Mouse (Mus musculus) left cerebral cortex, adult 11 months (tissue): ENCODE data around the gene Neil1.
A peak's percentile ranks its signal among the peaks of the same experiment; 100 is the strongest.

ENCODE experiments used
- DNase-seq: peaks from one replicate; pipeline ENCODE4 v3.0.0; 2022; ENCODE audit warnings: low spot score

The Neil1 gene

DNA sequence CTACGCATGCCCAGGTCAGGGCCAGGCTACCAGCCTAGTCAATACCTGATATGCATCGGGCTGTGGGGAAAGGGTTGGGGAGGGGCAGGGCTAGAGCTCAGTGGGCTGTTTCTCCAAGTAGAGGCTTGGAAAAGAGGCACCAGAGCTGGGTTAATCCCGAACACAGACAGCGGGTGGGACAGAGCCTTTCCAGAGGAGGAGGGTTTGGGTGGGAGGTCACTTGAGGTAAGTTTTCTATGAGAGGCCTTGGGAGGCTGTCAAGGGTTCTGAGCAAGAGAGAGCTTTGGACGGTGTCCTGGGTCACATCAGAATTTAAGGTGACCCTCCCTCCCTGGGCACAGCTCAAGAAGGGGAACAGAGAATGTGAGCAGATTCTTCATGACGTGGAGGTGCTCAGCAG, 9.6 kb downstream of the Neil1 start:
- DNase-seq: no peak

DNA sequence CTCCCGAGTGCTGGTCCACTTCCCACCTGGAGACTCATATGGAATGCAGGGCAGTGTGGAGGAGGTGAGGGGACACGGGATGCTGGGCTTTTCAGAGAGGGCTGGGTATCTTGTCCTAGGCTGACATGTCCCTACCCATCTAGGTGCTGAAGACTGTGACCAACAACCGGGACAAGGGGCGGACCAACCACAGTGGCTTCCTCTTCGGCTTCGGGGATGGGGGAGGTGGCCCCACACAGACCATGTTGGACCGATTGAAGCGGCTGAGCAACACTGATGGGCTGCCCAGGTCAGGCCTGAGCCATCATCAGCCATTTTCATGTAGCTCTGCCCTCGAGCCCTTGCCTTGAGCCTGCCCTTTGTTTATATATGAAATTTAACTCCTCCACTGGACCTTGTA, 10.3 kb downstream of the Neil1 start:
- DNase-seq: no peak

DNA sequence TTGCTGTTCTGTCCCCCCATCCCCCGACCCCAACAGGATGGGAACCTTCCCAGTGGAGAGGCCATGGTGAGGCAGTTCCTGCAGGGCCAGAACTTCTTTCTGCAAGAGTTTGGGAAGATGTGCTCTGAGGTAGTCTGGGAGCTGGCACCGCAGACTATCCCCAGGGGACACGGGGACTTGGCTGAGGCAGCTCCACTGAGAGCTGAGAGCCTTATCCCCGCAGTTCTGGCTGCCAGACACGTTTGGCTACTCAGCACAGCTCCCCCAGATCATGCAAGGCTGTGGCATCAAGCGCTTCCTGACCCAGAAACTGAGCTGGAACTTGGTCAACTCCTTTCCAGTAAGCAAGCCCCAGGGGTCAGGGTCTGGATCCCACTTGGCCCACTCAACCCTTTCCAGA, 10.9 kb downstream of the Neil1 start:
- no peak for DNase-seq

- DNase-seq: peak; percentile 90
Measured at GRCm38 (mm10) chr9:57130577-57131433, 17.3 kb downstream of the Neil1 start, which contains the start of gene Man2c1. TSS of gene Man2c1 (plus strand) at chr9:57130690.

- no peak for DNase-seq
Measured at GRCm38 (mm10) chr9:57129641-57130040, 18.5 kb downstream of the Neil1 start.

- no peak for DNase-seq
Measured at GRCm38 (mm10) chr9:57117261-57117755, 30.8 kb downstream of the Neil1 start.
